Mouse (Mus musculus): Measurements from ENCODE around the gene Aktip. TPM values are rescaled to one million over a fixed set of nuclear protein-coding genes. Genes with fewer than 3 reads are reported as not detected.

Gene Aktip
- polyA plus RNA-seq, 2 experiments = 2.9 to 5.6 TPM

DNA sequence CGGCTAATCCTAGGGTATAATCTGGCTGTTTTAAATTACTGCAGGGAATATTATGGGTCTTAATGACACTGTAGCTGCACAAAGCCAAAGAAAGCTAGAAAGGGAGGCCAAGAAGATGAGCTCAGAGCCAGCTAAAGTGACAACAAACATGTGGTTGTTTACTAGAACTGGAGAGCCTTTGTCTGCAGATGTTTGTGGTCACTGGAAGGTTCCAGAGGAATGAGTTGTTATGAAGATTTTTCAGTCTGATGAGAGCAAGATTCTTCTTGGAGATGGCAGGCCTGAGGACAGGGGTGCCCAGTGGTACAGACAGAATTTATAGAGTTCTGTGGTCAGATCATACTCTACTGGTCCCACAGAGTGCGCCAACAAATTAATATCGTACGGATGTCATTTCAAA is 18.5 kb upstream of the Aktip start:
- Histone ChIP-seq H3K27ac (no peak overlapping the region), H3K4me2 (ENCODE audit: low read depth) (no peak overlapping the region), H3K4me3 (ENCODE audit: insufficient read depth in 1 of 2, low read depth in 2 of 2, low read length in 2 of 2) (no peak overlapping the region), H3K4me1 (replicated peaks; ENCODE audit: control insufficient read depth in 2 of 2, insufficient read depth in 2 of 2, low read length in 1 of 2) (no peaks in the 10 kb centered on the region), H3K27me3 (ENCODE audit: control insufficient read depth, insufficient read depth, low read length) (no peaks in the 10 kb centered on the region), H3K9ac (replicated peaks) (no peak overlapping the region), H3K36me3 (replicated peaks; ENCODE audit: control insufficient read depth, insufficient read depth, low read depth) (no peaks in the 10 kb centered on the region), H3K9me3 (ENCODE audit: control insufficient read depth, low read length) (no peaks in the 10 kb centered on the region)
- ATAC-seq (ENCODE audit: insufficient read depth) (no peak), DNase-seq (ENCODE audit: low read depth in 3 of 3, low spot score in 3 of 3) (no peak)
- 75% methylated on average over 4 of the region's 4 CpGs for WGBS (ENCODE audit: insufficient replicate concordance)
- TF ChIP-seq EP300 (IDR thresholded peaks at IDR 0.05; ENCODE audit: low read depth) (no peak), CTCF (IDR thresholded peaks at IDR 0.05; ENCODE audit: low read depth) (no peak)

GRCm38 (mm10) chr8:91217062-91217905 is 17.5 kb upstream of the Aktip start:
- ATAC-seq (ENCODE audit: insufficient read depth) (no peak), DNase-seq (ENCODE audit: low read depth in 3 of 3, low spot score in 3 of 3) (no peak)
- 74% methylated on average over 5 of the region's 5 CpGs for WGBS (ENCODE audit: insufficient replicate concordance)
- Histone ChIP-seq H3K36me3 (replicated peaks; ENCODE audit: control insufficient read depth, insufficient read depth, low read depth) (no peaks in the 10 kb centered on the region), H3K4me3 (ENCODE audit: insufficient read depth in 1 of 2, low read depth in 2 of 2, low read length in 2 of 2) (no peak overlapping the region), H3K27me3 (ENCODE audit: control insufficient read depth, insufficient read depth, low read length) (no peaks in the 10 kb centered on the region), H3K9me3 (ENCODE audit: control insufficient read depth, low read length) (no peaks in the 10 kb centered on the region), H3K27ac (no peak overlapping the region), H3K9ac (replicated peaks) (no peak overlapping the region), H3K4me1 (replicated peaks; ENCODE audit: control insufficient read depth in 2 of 2, insufficient read depth in 2 of 2, low read length in 1 of 2) (no peaks in the 10 kb centered on the region), H3K4me2 (ENCODE audit: low read depth) (no peak overlapping the region)
- TF ChIP-seq CTCF (IDR thresholded peaks at IDR 0.05; ENCODE audit: low read depth) (no peak), EP300 (IDR thresholded peaks at IDR 0.05; ENCODE audit: low read depth) (no peak)

- no peak overlapping the region for H3K4me3 ChIP-seq (ENCODE audit: insufficient read depth in 1 of 2, low read depth in 2 of 2, low read length in 2 of 2)
- H3K9ac ChIP-seq (replicated peaks) = no peak overlapping the region
- TF ChIP-seq EP300 (IDR thresholded peaks at IDR 0.05; ENCODE audit: low read depth) = no peak
- no peak for TF ChIP-seq CTCF (IDR thresholded peaks at IDR 0.05; ENCODE audit: low read depth)
- H3K27ac ChIP-seq = no peak overlapping the region
- ATAC-seq (ENCODE audit: insufficient read depth) = no peak
- H3K9me3 ChIP-seq (ENCODE audit: control insufficient read depth, low read length) = no peaks in the 10 kb centered on the region
- no peak for DNase-seq (ENCODE audit: low read depth in 3 of 3, low spot score in 3 of 3)
- no peak overlapping the region for H3K4me2 ChIP-seq (ENCODE audit: low read depth)
- H3K36me3 ChIP-seq (replicated peaks; ENCODE audit: control insufficient read depth, insufficient read depth, low read depth) = no peaks in the 10 kb centered on the region
- 47% methylated on average over 3 of the region's 3 CpGs for WGBS (ENCODE audit: insufficient replicate concordance)
- H3K27me3 ChIP-seq (ENCODE audit: control insufficient read depth, insufficient read depth, low read length) = no peaks in the 10 kb centered on the region
- no peaks in the 10 kb centered on the region for H3K4me1 ChIP-seq (replicated peaks; ENCODE audit: control insufficient read depth in 2 of 2, insufficient read depth in 2 of 2, low read length in 1 of 2)
Measured at GRCm38 (mm10) chr8:91214287-91214686, 14.5 kb upstream of the Aktip start.

GRCm38 (mm10) chr8:91212948-91213347 is 13.2 kb upstream of the Aktip start:
- no peak overlapping the region for H3K9ac ChIP-seq (replicated peaks)
- no peaks in the 10 kb centered on the region for H3K36me3 ChIP-seq (replicated peaks; ENCODE audit: control insufficient read depth, insufficient read depth, low read depth)
- 81% methylated on average over 2 of the region's 2 CpGs for WGBS (ENCODE audit: insufficient replicate concordance)
- no peak overlapping the region for H3K27ac ChIP-seq
- TF ChIP-seq EP300 (IDR thresholded peaks at IDR 0.05; ENCODE audit: low read depth) = no peak
- TF ChIP-seq CTCF (IDR thresholded peaks at IDR 0.05; ENCODE audit: low read depth) = no peak
- DNase-seq (ENCODE audit: low read depth in 3 of 3, low spot score in 3 of 3) (no peak), ATAC-seq (ENCODE audit: insufficient read depth) (no peak)
- no peaks in the 10 kb centered on the region for H3K27me3 ChIP-seq (ENCODE audit: control insufficient read depth, insufficient read depth, low read length)
- H3K4me1 ChIP-seq (replicated peaks; ENCODE audit: control insufficient read depth in 2 of 2, insufficient read depth in 2 of 2, low read length in 1 of 2) = no peaks in the 10 kb centered on the region
- no peak overlapping the region for H3K4me2 ChIP-seq (ENCODE audit: low read depth)
- H3K9me3 ChIP-seq (ENCODE audit: control insufficient read depth, low read length) = no peaks in the 10 kb centered on the region
- no peak overlapping the region for H3K4me3 ChIP-seq (ENCODE audit: insufficient read depth in 1 of 2, low read depth in 2 of 2, low read length in 2 of 2)

- Histone ChIP-seq H3K27me3 (ENCODE audit: control insufficient read depth, insufficient read depth, low read length) (no peaks in the 10 kb centered on the region), H3K36me3 (replicated peaks; ENCODE audit: control insufficient read depth, insufficient read depth, low read depth) (no peaks in the 10 kb centered on the region), H3K4me1 (replicated peaks; ENCODE audit: control insufficient read depth in 2 of 2, insufficient read depth in 2 of 2, low read length in 1 of 2) (no peaks in the 10 kb centered on the region; a peak in 1 of 4 replicates), H3K27ac (no peak overlapping the region), H3K9me3 (ENCODE audit: control insufficient read depth, low read length) (no peaks in the 10 kb centered on the region), H3K4me2 (ENCODE audit: low read depth) (no peak overlapping the region), H3K9ac (replicated peaks) (no peak overlapping the region), H3K4me3 (ENCODE audit: insufficient read depth in 1 of 2, low read depth in 2 of 2, low read length in 2 of 2) (no peak overlapping the region)
- no peak for TF ChIP-seq EP300 (IDR thresholded peaks at IDR 0.05; ENCODE audit: low read depth)
- no peak for TF ChIP-seq CTCF (IDR thresholded peaks at IDR 0.05; ENCODE audit: low read depth)
- 49% methylated on average over 3 of the region's 3 CpGs for WGBS (ENCODE audit: insufficient replicate concordance)
- DNase-seq (ENCODE audit: low read depth in 3 of 3, low spot score in 3 of 3) (no peak), ATAC-seq (ENCODE audit: insufficient read depth) (no peak)
Measured at GRCm38 (mm10) chr8:91209658-91210057, 9.9 kb upstream of the Aktip start.

Measured in liver, embryonic 14.5 days (tissue).